Mouse (Mus musculus): ENCODE data around the gene Rdh16f2. TPM values are rescaled to one million over a fixed set of nuclear protein-coding genes. Genes with fewer than 3 reads are reported as not detected.
"Not testable (repeated sequence)": the region's sequence is repeated elsewhere in the genome, so short reads cannot be mapped to it uniquely, and the experiment has no call there.

The Rdh16f2 gene
- polyA plus RNA-seq, 1 experiment from 2014 or later = not detected

GRCm38 (mm10) chr10:127896705-127897104 is 30.4 kb downstream of the Rdh16f2 start:
- no peak overlapping the region for H3K4me2 ChIP-seq
- H3K4me3 ChIP-seq = no peak overlapping the region
- no peaks in the 10 kb centered on the region for H3K27me3 ChIP-seq
- ATAC-seq (ENCODE audit: low FRiP score, low read depth) = no peak
- H3K9ac ChIP-seq = no peak overlapping the region
- no peaks in the 10 kb centered on the region for H3K9me3 ChIP-seq
- 76% methylated on average over 5 of the region's 5 CpGs for WGBS
- no peaks in the 10 kb centered on the region for H3K36me3 ChIP-seq
- no peaks in the 10 kb centered on the region for H3K4me1 ChIP-seq (replicated peaks)
- H3K27ac ChIP-seq (replicated peaks) = no peak overlapping the region

- Histone ChIP-seq H3K4me2 (no peak overlapping the region), H3K27me3 (no peaks in the 10 kb centered on the region), H3K9me3 (no peaks in the 10 kb centered on the region), H3K4me3 (no peak overlapping the region), H3K27ac (replicated peaks) (no peak overlapping the region), H3K4me1 (replicated peaks) (no peaks in the 10 kb centered on the region), H3K9ac (no peak overlapping the region), H3K36me3 (no peaks in the 10 kb centered on the region)
- ATAC-seq (ENCODE audit: low FRiP score, low read depth) = no peak
- 93% methylated on average over 3 of the region's 3 CpGs for WGBS
Observed at GRCm38 (mm10) chr10:127897506-127897905, 31.2 kb downstream of the Rdh16f2 start.

GRCm38 (mm10) chr10:127898218-127898617 is 31.9 kb downstream of the Rdh16f2 start, which contains the start of gene Sdr9c7:
Sdr9c7 (plus strand) TSS chr10:127898518.
- no peaks in the 10 kb centered on the region for H3K4me1 ChIP-seq (replicated peaks)
- 89% methylated on average over 2 of the region's 2 CpGs for WGBS
- no peak for ATAC-seq (ENCODE audit: low FRiP score, low read depth)

GRCm38 (mm10) chr10:127899783-127900182 is 33.5 kb downstream of the Rdh16f2 start:
- Histone ChIP-seq H3K36me3 (no peaks in the 10 kb centered on the region), H3K4me2 (no peak overlapping the region), H3K27ac (replicated peaks) (no peak overlapping the region), H3K27me3 (no peaks in the 10 kb centered on the region), H3K4me3 (no peak overlapping the region), H3K9me3 (no peaks in the 10 kb centered on the region), H3K4me1 (replicated peaks) (no peaks in the 10 kb centered on the region), H3K9ac (no peak overlapping the region)
- ATAC-seq (ENCODE audit: low FRiP score, low read depth) = no peak
- WGBS = 65% methylated on average over 5 of the region's 5 CpGs

More at GRCm38 (mm10) chr10:127898218-127898617, 31.9 kb downstream of the Rdh16f2 start, which contains the start of gene Sdr9c7:
- H3K9me3 ChIP-seq = no peaks in the 10 kb centered on the region
- H3K9ac ChIP-seq = no peak within 1 kb of the TSS
- H3K27ac ChIP-seq (replicated peaks) = no peak within 1 kb of the TSS
- H3K4me3 ChIP-seq = no peak within 1 kb of the TSS
- no peaks in the 10 kb centered on the region for H3K27me3 ChIP-seq
- H3K4me2 ChIP-seq = no peak within 1 kb of the TSS
- H3K36me3 ChIP-seq = no peaks in the 10 kb centered on the region

GRCm38 (mm10) chr10:127901751-127902150 is 35.5 kb downstream of the Rdh16f2 start:
- H3K36me3 ChIP-seq = no peaks in the 10 kb centered on the region
- no peaks in the 10 kb centered on the region for H3K9me3 ChIP-seq
- WGBS = 74% methylated on average over 4 of the region's 4 CpGs
- no peaks in the 10 kb centered on the region for H3K27me3 ChIP-seq
- H3K27ac ChIP-seq (replicated peaks) = no peak overlapping the region
- H3K4me1 ChIP-seq (replicated peaks) = no peaks in the 10 kb centered on the region
- no peak overlapping the region for H3K4me3 ChIP-seq
- no peak overlapping the region for H3K9ac ChIP-seq
- no peak for ATAC-seq (ENCODE audit: low FRiP score, low read depth)
- no peak overlapping the region for H3K4me2 ChIP-seq

GRCm38 (mm10) chr10:127903116-127903515 is 36.8 kb downstream of the Rdh16f2 start:
- Histone ChIP-seq H3K36me3 (no peaks in the 10 kb centered on the region), H3K27ac (replicated peaks) (no peak overlapping the region), H3K9ac (no peak overlapping the region), H3K9me3 (no peaks in the 10 kb centered on the region), H3K4me2 (no peak overlapping the region), H3K4me1 (replicated peaks) (no peaks in the 10 kb centered on the region), H3K27me3 (no peaks in the 10 kb centered on the region), H3K4me3 (no peak overlapping the region)
- WGBS = 76% methylated on average over 1 of the region's 1 CpGs
- no peak for ATAC-seq (ENCODE audit: low FRiP score, low read depth)

GRCm38 (mm10) chr10:127904718-127905446 is 38.6 kb downstream of the Rdh16f2 start:
- Histone ChIP-seq H3K27me3 (no peaks in the 10 kb centered on the region), H3K4me1 (replicated peaks) (no peaks in the 10 kb centered on the region), H3K9me3 (no peaks in the 10 kb centered on the region), H3K4me2 (no peak overlapping the region), H3K36me3 (no peaks in the 10 kb centered on the region), H3K9ac (no peak overlapping the region), H3K4me3 (no peak overlapping the region), H3K27ac (replicated peaks) (no peak overlapping the region)
- 63% methylated on average over 7 of the region's 7 CpGs for WGBS
- no peak for ATAC-seq (ENCODE audit: low FRiP score, low read depth)

- no peak overlapping the region for H3K4me3 ChIP-seq
- no peak for ATAC-seq (ENCODE audit: low FRiP score, low read depth)
- H3K4me2 ChIP-seq = no peak overlapping the region
- WGBS = 32% methylated on average over 2 of the region's 2 CpGs
- H3K36me3 ChIP-seq = no peaks in the 10 kb centered on the region
- H3K27me3 ChIP-seq = no peaks in the 10 kb centered on the region
- H3K4me1 ChIP-seq (replicated peaks) = no peaks in the 10 kb centered on the region
- no peak overlapping the region for H3K27ac ChIP-seq (replicated peaks)
- no peak overlapping the region for H3K9ac ChIP-seq
- H3K9me3 ChIP-seq = no peaks in the 10 kb centered on the region
Observed at GRCm38 (mm10) chr10:127906138-127906537, 39.9 kb downstream of the Rdh16f2 start.

GRCm38 (mm10) chr10:127907386-127907951 is 41.2 kb downstream of the Rdh16f2 start:
- Histone ChIP-seq H3K36me3 (no peaks in the 10 kb centered on the region), H3K4me3 (no peak overlapping the region), H3K4me1 (replicated peaks) (no peaks in the 10 kb centered on the region), H3K9ac (no peak overlapping the region), H3K27me3 (no peaks in the 10 kb centered on the region), H3K9me3 (no peaks in the 10 kb centered on the region), H3K27ac (replicated peaks) (no peak overlapping the region), H3K4me2 (no peak overlapping the region)
- ATAC-seq (ENCODE audit: low FRiP score, low read depth) = no peak

GRCm38 (mm10) chr10:127915578-127915977 is 49.3 kb downstream of the Rdh16f2 start:
- ATAC-seq (ENCODE audit: low FRiP score, low read depth) = no peak

GRCm38 (mm10) chr10:127917183-127917582 is 50.9 kb downstream of the Rdh16f2 start:
- H3K4me3 ChIP-seq; H3K27me3 ChIP-seq; H3K36me3 ChIP-seq; H3K9ac ChIP-seq; ATAC-seq (ENCODE audit: low FRiP score, low read depth); H3K9me3 ChIP-seq; H3K27ac ChIP-seq (replicated peaks); H3K4me1 ChIP-seq (replicated peaks); H3K4me2 ChIP-seq: not testable (repeated sequence)
- 83% methylated on average over 3 of the region's 3 CpGs for WGBS

More at GRCm38 (mm10) chr10:127915578-127915977, 49.3 kb downstream of the Rdh16f2 start:
- H3K4me2 ChIP-seq = no peak overlapping the region
- H3K27ac ChIP-seq (replicated peaks) = no peak overlapping the region
- no peaks in the 10 kb centered on the region for H3K36me3 ChIP-seq
- no peaks in the 10 kb centered on the region for H3K27me3 ChIP-seq
- H3K4me1 ChIP-seq (replicated peaks) = no peaks in the 10 kb centered on the region
- 95% methylated on average over 1 of the region's 1 CpGs for WGBS
- H3K4me3 ChIP-seq = no peak overlapping the region
- H3K9ac ChIP-seq = no peak overlapping the region
- no peaks in the 10 kb centered on the region for H3K9me3 ChIP-seq

GRCm38 (mm10) chr10:127917651-127918050 is 51.4 kb downstream of the Rdh16f2 start:
- ATAC-seq (ENCODE audit: low FRiP score, low read depth) = no peak
- Histone ChIP-seq H3K27ac (replicated peaks) (no peak overlapping the region), H3K4me1 (replicated peaks) (no peaks in the 10 kb centered on the region), H3K4me2 (no peak overlapping the region), H3K4me3 (no peak overlapping the region), H3K36me3 (no peaks in the 10 kb centered on the region), H3K27me3 (no peaks in the 10 kb centered on the region), H3K9ac (no peak overlapping the region), H3K9me3 (no peaks in the 10 kb centered on the region)
- 92% methylated on average over 5 of the region's 5 CpGs for WGBS
